Mouse (Mus musculus) naive thymus-derived CD4-positive, alpha-beta T cell, adult 2 months (primary cell): ENCODE results near the gene Smpdl3b.
"Not testable (repeated sequence)": the region's sequence is repeated elsewhere in the genome, so short reads cannot be mapped to it uniquely, and the experiment has no call there.

ENCODE experiments used
- DNase-seq: peaks from one replicate; pipeline ENCODE4 v3.0.0-alpha.2; 2011; ENCODE audit warnings: low read depth

Gene Smpdl3b

DNA sequence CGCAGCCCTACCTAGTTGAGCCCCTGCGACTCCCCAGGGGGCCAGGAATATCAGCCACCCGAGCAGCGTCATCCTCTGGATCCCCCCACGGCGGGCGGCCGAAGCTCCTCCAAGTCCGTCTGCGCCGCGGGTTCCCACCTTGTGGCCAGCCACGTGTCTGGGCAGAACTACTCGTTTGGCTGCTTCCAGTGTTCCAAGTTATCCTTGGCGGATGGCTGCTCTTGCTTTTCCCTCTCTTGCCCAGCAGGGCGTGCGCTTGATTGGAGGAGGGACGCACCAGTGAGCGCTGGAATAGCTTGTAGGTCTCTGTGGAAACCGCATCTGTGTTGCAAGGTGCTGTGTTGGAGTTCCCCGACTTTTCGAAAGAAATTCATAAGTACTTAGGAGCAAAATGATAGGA lies at the start of gene Smpdl3b:
Gene Smpdl3b, minus strand, starts transcription at position 279 of the 400 bp plus-strand sequence.
- DNase-seq, result peak; percentile 68

DNA sequence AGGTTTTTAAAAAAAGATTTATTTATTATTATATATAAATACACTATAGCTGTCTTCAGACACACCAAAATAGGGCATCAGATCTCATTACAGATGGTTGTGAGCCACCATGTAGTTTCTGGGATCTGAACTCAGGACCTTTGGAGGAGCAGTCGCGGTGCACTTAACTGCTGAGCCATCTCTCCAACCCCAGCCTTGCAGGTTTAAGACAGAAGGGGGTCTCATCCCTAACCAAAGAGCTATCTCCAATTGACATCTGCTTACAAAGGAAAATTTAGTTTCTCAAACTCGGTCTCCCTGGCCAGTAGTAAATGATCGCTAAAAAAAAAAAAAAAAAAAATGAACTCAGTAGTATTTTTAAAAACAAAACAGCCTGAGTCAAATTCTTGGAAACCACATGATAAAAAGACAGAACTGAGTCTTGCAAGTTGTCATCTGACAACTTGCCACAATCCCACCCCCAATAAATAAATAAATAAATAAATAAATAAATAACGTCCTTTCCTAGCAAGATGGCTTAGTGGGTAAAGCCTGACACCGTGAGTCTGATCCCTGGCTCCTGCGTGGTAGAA lies 49.7 kb upstream of the Smpdl3b start:
- no peak for DNase-seq

DNA sequence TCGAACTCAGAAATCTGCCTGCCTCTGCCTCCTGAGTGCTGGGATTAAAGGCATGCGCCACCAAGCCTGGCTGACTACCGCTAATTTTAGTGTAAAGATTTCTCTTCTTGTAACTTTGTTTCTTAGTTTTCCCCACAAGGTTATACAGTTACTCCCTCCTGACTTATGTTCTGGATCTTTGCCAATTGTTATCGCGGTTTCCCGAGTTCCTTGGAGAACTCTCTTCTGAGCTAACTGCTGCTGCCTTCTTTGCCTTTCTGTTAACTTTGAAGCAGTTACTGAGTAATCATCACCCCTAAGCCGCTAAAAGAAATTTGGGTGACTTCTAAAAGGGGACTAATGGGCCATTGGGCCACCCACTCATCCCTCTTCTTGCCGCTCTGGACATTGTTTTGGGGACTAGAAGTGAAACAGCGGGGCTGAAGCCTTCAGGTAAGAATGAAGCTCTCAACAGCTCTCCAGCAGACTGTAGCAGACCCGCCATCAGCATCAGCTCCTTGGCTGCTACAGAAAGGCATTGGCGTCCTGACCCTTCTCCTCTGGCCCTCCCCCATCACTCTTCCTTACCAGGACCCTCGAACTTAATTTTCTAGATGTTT lies 48.6 kb upstream of the Smpdl3b start:
- no peak for DNase-seq

DNA sequence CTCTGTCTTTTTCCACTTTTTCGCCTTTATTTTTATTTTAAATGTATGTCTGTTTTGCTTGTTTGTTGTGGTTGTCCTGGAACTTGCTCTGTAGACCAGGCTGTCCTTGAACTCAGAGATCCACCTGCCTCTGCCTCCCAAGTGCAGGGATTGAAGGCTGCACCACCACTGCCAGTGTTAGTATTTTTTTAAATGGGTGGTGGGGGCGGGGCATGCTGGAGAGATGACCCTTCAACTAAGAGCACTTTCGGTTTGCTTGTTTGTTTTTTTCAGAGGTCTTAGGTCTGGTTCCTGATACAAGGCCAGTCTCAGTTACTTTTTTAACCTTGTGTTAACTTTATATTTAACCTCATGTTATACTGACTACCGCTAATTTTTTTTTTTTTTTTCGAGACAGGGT lies 48.1 kb upstream of the Smpdl3b start:
- no peak for DNase-seq

DNA sequence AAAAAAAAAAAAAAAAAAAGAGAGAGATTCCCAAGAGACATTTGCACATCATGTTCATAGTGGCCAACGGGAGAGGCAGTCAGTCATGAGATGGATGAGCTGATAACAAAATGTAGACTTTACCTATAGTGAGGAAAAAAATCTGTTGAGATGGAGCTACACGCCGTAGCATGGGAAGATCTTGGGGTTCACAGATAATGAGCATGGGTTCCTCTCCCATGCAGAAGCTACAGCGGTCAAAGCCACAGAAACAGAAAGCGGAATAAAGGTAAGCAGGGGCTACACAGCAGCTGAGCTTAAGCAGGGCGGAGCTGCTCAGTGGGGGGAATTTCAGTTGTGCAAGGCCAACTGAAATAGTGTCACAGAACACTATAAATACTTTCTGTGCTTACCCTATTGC lies 47.3 kb upstream of the Smpdl3b start:
- no peak for DNase-seq

DNA sequence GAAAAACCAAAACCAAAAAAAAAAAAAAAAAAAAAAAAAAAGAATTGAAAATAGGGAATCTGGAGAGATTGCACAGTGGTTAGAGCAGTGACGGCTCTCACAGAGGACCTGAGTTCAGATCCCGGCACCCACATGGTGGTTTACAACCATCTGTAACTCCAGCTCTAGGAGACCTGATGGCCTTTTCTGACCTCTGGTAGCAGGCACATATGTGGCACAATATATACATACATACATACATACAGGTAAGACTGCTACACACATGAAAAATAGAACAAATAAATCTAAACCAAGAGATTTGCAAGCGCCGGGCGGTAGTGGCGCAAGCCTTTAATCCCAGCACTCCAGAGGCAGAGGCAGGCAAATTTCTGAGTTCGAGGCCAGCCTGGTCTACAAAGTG lies 46.8 kb upstream of the Smpdl3b start:
- DNase-seq, result no peak

DNA sequence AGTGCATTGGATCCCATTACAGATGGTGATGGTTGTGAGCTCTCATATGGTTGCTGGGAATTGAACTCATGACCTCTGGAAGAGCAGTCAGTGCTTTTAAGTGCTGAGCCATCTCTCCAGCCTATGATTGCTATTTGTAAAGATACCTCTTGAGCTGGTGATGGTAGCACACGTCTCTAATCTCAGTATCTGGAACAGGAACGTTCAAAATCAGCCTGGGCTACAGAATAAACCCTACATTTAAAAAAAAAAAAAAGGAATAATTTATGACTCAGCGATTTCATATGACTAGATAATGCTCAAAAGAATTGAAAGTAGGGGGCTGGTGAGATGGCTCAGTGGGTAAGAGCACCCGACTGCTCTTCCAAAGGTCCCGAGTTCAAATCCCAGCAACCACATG lies 46.2 kb upstream of the Smpdl3b start:
- DNase-seq, result no peak

DNA sequence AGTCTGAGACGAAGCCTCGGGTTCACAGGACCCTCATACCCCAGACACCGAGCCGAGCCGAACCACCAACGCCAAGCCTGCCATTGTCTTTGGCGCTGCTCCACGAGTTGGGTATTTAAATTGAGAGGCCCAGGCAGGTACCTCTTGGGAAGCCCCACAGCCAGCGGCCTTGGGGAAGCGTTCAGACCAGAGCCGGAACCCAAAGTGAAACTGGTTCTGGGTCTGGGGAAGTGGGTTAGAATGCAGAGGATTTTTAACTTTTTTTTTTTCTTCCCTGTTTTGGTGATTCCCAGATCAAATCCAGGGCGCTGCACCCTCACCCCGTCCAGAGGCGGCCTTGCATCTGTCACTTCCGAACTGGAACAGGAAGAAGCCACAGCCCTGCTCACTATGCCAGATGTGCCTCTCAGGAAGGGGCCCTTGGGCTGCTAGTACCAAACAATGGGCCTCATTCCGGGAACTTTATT lies 45.2 kb upstream of the Smpdl3b start:
- DNase-seq, result peak; percentile 63

DNA sequence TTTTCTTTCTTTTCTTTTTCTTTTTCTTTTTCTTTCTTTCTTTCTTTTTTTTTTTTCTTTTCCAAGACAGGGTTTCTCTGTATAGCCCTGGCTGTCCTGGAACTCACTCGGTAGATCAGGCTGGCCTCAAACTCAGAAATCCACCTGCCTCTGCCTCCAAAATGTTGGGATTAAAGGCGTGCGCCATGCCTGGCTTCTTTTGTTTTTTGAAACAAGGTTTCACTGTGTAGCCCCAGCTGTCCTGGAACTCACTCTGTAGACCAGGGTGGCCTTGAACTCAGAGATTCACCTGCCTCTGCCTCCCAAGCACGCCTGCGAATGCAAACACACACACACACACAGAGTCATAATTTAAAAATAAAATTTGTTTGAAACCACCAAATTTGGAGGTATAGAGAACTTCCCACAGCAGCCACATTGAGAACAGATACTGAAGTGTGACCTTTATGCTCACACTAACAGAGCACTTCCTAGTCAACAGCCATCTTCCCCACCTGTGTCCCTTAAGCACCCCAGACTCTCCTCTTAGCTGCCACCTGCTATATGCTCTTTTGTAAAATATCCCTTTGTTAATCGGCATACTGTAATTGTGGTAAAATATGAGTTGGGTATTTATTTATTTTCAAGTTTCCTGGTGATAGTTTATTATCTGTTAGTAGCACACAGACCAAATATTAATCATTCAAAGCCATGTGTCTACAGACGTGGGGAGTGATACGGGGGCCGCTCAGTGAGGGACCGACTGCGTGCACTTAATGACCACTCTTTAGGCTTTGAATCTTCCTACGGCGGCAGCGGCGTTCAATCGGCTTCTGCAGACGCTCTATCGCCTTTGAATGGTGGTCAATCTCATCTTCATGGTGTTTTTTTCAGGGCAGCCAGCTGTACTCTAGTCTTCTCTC lies 44.4 kb upstream of the Smpdl3b start:
- DNase-seq, result no peak

DNA sequence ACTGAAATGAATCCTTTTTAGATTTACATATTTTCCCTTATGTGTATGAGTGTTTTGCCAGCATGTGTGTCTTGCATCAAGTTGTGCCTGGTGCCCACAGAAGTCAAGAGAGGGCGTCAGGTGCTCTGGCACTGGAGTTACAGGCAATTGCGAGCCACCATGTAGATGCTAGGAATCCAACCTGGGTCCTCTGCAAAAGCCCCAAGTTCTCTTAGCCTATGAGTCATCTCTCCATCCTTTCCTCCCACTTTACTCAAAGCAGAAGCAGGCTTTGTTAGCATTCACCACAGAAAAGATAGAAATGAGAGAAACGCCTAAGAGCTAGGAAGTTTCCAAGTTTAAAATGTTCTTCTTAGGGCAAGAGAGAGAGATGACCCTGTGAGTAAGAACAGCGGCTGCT lies 42.8 kb upstream of the Smpdl3b start:
- DNase-seq, result no peak

DNA sequence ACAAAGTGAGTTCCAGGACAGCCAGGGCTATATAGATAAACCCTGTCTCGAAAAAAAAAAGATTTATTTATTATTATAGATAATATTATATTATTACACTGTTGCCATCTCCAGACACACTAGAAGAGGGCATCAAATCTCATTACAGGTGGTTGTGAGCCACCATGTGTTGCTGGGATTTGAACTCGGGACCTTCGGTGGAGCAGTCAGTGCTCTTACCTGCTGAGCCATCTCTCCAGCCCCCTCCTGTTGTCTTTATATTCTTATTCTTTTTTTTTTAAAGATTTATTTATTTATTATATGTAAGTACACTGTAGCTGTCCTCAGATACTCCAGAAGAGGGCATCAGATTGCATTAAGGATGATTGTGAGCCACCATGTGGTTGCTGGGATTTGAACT lies 41.6 kb upstream of the Smpdl3b start:
- not testable (repeated sequence) for DNase-seq

DNA sequence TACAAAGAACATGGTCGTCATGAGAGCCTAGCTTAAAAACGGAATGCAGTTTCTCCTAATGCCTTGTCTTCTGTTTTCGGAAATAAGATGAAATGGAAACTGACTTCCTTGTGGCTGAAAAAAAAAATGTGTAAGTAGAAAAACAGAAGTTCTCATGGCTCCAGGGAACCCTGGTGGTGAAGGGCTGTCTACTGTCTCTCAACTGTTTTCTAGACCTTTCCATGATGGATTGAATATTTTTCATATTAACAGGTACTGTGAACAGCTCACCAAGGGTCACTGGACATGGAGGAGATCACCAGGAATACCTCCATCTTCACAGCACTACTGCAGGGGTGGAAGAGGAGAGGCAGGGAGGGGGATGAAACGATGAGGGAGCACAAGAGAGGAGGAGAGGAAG lies 41.0 kb upstream of the Smpdl3b start:
- no peak for DNase-seq

DNA sequence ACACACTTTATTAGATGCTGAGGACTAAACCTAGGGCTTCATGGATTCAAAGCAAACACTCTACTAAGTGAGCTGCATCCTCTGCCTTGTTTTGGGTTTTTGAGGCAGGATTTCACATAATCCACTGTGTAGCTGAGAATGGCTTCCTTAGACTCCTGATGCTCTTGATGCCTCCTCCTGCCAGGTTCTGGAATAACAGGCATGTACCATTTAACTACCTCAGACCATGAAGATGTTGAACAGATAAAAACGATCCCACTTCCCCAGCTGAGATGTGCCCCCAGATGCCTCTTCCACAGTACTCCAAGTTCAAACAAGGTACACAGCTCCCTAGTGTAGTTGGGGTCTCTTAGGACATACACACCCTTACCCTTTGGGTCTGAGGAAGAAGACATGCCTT lies 40.4 kb upstream of the Smpdl3b start:
- DNase-seq, result no peak

DNA sequence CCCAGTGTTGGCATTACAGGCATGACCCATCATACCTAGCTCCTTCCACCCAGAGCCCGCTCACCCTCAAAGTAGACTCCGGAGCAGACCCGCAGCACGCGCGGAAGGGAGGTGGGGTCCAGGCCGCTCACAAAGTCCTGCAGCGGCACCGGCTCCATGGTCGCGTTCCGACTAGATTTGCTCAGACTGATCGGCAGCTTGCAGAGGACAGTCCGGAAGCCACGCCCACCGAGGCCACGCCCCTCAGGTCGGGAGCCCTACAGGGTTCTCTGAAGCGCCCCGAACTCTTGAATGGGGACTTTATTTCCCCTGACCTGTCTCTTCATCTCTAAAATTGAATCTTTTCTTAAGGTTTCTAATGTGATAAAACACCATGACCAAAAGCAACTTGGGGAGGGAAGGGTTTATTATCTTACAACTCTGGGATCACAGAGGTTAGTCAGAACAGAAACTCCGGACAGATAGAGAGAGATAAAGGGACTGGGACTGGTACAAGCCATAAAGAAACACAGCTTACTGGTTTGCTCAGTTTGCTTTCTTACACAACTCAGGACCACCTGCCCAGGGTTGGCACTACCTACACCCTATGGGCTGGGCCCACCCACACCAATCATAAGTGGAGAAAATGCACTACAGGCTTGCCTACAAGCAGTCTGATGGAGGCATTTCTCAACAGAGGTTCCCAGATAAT lies 39.3 kb upstream of the Smpdl3b start, which contains the start of gene Themis2:
Gene Themis2, minus strand, starts transcription at position 192 of the 691 bp plus-strand sequence.
- DNase-seq, result peak; percentile 80

DNA sequence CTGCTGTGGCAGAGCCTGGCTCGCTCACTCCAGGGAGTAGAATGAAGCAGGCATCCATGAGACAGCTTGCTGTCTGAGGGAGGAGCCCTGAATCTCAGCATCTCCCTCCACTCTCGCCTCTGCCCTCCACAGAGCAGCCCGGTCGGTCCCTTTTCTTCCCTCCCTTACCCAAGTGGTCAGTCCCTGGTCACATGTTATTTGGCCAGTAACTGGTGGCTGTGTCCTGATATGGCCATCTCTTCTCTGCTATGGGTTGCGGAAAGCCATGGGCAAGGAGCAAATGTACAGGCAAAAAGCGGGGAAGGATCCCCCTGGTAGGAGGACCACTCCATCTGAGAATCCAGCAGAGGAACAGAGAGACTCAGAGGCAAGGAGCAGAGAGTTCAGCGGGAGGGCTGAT lies 38.1 kb upstream of the Smpdl3b start:
- no peak for DNase-seq

DNA sequence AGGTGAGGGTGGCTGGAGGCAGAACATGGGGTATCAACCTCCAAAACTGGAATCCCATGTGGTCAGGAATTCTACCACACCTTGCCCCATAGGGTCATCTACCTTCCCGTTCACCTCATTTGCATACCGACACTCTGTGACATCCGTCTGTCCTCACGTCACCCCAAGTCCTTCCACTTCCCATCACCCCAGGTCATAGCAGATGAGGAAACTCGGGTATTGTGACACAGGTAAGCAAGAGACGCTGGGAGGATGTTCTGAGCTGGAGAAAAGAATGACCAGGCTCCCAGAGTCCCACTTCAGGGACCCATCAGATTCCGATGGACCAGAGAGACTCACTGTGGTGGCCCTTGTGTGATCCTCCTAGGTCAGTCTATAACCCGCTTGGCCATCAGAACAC lies 37.7 kb upstream of the Smpdl3b start:
- DNase-seq, result no peak

DNA sequence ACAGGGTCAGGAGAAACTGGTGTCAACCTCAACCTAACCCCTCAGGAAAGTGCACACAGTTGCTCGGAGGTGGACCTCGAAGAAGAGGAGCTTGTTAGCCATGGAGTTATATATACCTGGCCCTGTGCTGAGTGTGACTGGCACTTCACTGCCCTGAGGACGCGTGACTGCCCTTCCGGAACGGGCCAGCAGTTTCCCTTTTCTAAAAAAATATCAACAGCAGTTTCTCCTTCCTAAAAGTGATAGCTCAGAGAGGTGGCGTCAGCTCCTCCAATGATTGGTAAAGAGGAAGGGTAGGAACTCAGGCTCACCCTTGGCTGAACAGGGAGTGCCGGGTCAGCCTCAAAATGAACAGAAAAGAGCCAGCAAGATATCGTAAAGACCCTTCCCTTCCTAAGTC lies 37.0 kb upstream of the Smpdl3b start:
- DNase-seq, result no peak

DNA sequence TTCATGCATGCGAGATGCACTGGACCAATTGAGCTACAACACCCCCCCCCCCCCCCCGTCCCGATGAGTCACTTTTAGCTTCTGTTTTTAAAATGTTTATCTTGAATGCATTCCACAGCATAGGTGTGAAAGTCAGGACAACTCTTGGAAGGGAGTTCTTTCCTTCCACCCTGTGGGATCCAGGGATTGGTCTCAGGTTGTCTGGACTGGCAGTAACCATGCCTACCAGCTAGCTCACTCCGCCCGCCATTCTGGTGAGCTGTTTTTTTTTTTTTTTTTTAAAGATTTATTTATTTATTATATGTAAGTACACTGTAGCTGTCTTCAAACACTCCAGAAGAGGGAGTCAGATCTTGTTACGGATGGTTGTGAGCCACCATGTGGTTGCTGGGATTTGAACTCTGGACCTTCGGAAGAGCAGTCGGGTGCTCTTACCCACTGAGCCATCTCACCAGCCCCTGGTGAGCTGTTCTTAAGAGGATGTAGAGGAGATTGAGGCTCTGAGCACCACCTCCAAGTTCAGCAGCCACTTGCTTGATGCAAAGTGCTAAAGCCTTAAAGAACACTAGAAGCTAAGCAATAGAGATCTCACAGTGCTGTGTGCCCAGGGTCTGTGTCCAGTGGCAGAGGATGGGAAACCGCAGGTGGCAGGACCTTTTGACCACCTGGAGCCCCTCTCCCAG lies 36.4 kb upstream of the Smpdl3b start:
- DNase-seq, result not testable (repeated sequence)

DNA sequence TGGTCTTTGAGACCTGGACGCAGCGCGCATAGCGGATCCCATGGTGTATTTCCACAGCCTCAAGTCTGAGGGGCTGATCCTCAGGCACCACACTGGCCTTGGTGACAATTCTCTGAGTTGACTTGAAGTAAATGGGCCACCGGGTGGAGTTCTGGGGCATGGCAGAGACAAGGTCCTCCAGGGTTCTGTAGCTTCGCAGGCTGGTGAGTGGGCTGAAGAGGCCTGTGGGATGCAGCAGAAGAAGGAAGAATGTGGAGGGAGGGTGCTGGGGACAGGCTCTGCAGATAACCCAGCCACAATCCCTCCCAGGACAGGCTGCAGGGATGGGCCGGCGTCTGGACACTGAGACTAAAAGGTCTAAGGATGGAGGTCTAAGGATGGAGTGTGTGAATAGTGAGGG lies 32.7 kb upstream of the Smpdl3b start:
- no peak for DNase-seq

DNA sequence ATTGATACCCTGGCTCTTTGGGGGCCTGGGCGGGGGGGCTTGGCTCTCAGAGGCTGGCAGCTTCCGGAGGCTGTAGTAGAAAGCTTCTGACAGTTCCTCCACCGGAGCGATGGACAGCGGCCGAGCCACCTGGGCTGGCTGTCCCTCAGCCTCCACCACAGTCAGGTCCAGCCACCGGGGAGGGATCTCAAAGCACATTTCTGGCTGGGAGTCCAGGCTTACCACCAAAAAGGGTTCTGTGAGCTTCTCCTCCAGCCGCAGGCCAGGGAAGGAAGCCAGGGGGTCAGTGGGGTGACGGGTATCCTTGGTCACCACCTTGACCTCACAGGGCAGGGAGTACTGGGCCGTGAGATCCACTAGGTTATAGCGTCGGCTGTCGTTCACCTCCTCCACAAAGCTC lies 28.2 kb upstream of the Smpdl3b start:
- no peak for DNase-seq

DNA sequence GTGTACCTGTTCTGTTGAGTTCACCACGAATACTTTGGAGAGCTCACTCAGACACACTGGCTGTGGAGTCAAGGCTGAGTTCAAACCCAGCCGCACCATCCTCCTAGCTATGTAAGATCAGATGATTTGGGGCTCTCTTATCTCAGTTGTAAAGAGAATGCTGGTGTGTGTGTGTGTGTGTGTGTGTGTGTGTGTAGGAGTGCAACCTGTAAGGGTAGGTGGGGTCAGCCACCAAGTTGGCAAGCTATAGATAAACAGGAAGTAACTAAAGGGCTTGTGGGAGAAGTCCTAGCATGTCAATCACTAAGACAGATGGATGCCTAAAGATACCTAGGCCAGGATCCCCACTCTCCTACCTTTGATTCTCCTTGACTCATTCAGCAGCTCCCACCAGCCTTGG lies 26.7 kb upstream of the Smpdl3b start:
- DNase-seq, result peak; percentile 65

DNA sequence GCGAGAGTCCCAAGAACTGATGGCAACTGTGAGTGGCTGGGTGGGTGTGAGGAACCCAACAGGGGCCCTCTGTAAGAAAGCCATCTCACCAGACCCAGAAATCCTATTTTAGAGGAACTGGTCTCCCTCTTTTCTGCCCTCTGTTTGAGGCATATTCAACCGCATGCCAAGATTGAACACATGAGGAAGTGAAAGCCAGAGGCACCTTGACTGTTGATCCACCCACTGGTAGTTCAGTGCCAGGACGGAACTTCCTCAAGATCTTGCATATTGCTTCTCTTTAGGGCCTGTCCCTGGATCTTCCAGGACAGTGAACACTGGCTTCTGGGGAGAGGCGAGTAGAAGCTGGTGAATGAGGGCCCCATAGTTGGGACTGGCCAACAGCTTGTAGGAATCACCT lies 23.2 kb upstream of the Smpdl3b start:
- no peak for DNase-seq
